Mouse (Mus musculus) brain, embryonic 14.5 days (tissue): ENCODE data around the gene AU021092.

Source experiments
- CTCF ChIP-seq: fragments of 200-500 bp; IDR thresholded peaks from 2 replicates; pipeline ENCODE4 v1.5.1; 2012; ENCODE audit warnings: inconsistent platforms, mild to moderate bottlenecking, moderate library complexity, borderline replicate concordance; ENCODE audit not compliant: insufficient read depth, insufficient read length; ENCODE audit errors: extremely low read depth
- POLR2A ChIP-seq: fragments of 200-500 bp; IDR thresholded peaks from 2 replicates; pipeline ENCODE4 v1.6.1; 2012; ENCODE audit warnings: mild to moderate bottlenecking, inconsistent platforms, borderline replicate concordance; ENCODE audit not compliant: poor library complexity, insufficient read depth, insufficient read length, severe bottlenecking; ENCODE audit errors: extremely low read depth

- TF ChIP-seq POLR2A: peak; percentile 43; the same call in 1 of the 2 replicates
- TF ChIP-seq CTCF: peak; percentile 78
Observed at GRCm38 (mm10) chr16:5255779-5256496, 33.8 kb upstream of the AU021092 start, which contains the start of gene Eef2kmt.
